Mouse (Mus musculus): Measurements from ENCODE around the gene Ints7.

DNA sequence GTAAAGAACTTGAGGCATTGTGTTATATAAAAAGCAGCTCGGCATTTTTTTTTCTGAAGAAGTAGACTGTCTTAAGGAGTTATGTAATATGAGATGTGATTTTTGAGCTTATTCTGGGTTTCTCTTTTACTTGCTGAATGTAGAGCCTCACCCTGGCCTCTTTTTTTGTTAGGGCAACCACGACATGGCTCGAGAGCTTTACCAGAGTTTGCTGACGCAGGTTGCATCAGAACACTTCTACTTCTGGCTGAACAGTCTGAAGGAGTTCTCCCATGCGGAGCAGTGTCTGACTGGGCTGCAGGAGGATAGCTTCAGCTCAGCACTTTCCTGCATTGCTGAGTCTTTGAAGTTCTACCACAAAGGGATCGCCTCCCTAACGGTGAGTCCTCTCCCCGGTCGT is 36.2 kb downstream of the Ints7 start:
- TF ChIP-seq POLR2A (IDR thresholded peaks at IDR 0.05; ENCODE audit: low read depth, low read length) (no peak), CTCF (conservative IDR thresholded peaks at IDR 0.05; ENCODE audit: insufficient read depth, insufficient read length, low read depth, low read length) (no peak)
